Mouse (Mus musculus) cerebellum, adult 2 months (tissue): ENCODE results near the gene Tnni2. TPM values are rescaled to one million over a fixed set of nuclear protein-coding genes. Genes with fewer than 3 reads are reported as not detected.
A peak's percentile ranks its signal among the peaks of the same experiment; 100 is the strongest.

Experiments used
- DNase-seq, 2 experiments: peaks; one replicate each; pipeline ENCODE4 v3.0.0; 2021
- H3K27ac ChIP-seq: fragments of 200-500 bp; 2 replicates; pipeline ENCODE4 v1.5.1; 2012; ENCODE audit warnings: low read length, control low read depth, inconsistent platforms; ENCODE audit not compliant: insufficient read depth
- H3K27me3 ChIP-seq: fragments of 200-500 bp; 2 replicates; pipeline ENCODE4 v1.6.1; 2012; ENCODE audit warnings: inconsistent platforms, mild to moderate bottlenecking, low read length, moderate library complexity; ENCODE audit not compliant: control insufficient read depth, insufficient read depth
- H3K4me1 ChIP-seq: fragments of 200-500 bp; 2 replicates; pipeline ENCODE4 v1.6.1; 2011; ENCODE audit warnings: low read length; ENCODE audit not compliant: control insufficient read depth, insufficient read depth
- H3K4me3 ChIP-seq: fragments of 200-500 bp; replicated peaks from 2 replicates; pipeline ENCODE3; 2011; ENCODE audit warnings: mild to moderate bottlenecking, low read depth, low read length, control low read depth; ENCODE audit not compliant: insufficient read depth
- CTCF ChIP-seq: fragments of 200-500 bp; IDR thresholded peaks from 2 replicates; pipeline ENCODE4 v1.5.1; 2011; ENCODE audit warnings: low read depth, mild to moderate bottlenecking, control low read depth, low read length, moderate library complexity, borderline replicate concordance; ENCODE audit not compliant: insufficient read depth
- POLR2A ChIP-seq: fragments of 200-500 bp; IDR thresholded peaks from 2 replicates; pipeline ENCODE4 v1.6.1; 2011; ENCODE audit warnings: low read length, control low read depth, borderline replicate concordance; ENCODE audit not compliant: insufficient read depth
- WGBS: fragments of 180-500 bp; shearing (Covaris S2); methylation state at CpG from one replicate; pipeline ENCODE4 v1.1.7; 2018; 5-methylcytosine and 5-hydroxymethylcytosine counted together
- polyA plus RNA-seq: library from polyadenylated mRNA; depleted of rRNA; stranded (reverse); fragments of >200 nt; gene quantifications from 2 replicates; pipeline ENCODE4 v1.2.3, GENCODE M21; 2012

The Tnni2 gene
- polyA plus RNA-seq, 1 experiment, result 0.52 TPM

DNA sequence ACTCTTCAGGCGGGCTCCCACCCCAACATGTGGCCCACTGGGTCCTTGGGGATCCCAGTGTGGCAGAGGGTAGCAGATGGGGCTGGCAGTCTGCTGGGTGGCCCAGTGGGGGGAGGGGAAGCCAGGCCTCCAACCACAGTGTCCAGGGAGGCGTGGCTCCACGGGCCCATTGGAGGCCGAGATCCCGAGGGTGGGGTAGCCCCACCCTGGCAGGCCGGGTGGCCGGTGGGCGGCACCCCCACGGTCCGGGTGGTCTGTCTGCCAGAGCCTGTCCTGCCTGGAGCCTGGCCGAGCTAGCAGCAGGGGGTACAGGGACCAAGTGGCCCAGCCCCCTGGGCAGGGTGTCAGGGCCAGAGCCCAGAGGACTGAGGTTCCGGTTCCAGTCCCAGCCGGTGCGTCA is 33.2 kb downstream of the Tnni2 start:
- no peak for DNase-seq
- no peak overlapping the region for H3K4me3 ChIP-seq
- TF ChIP-seq POLR2A (no peak), CTCF (no peak)
- H3K27me3 ChIP-seq, result no peaks in the 10 kb centered on the region
- peaks cover 29% of the 10 kb centered on the region for H3K4me1 ChIP-seq
- H3K27ac ChIP-seq, result no peak overlapping the region
- 64% methylated on average over 14 of the region's 14 CpGs for WGBS

DNA sequence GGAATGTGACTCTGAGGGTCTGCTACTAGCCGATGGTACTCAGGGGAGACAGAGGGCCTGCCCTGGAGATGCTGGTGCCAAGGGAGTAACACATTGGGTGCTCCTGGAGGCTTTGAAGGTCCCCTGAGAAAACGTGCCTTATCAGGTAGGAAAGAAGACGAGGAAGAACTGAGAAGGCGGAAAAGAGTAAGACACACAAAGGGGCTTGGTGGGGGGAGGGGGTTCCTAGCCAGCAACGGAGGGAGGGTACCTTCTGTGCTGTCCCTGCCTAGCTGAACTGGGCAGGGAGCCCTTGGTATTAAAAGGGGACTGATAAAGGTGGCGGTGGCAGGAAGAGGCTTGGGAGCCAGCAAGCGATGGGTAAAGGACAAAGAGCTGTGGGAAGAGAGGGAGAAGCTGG is 34.0 kb downstream of the Tnni2 start:
- H3K27me3 ChIP-seq, result no peaks in the 10 kb centered on the region
- H3K27ac ChIP-seq, result no peak overlapping the region
- H3K4me1 ChIP-seq, result peaks cover 29% of the 10 kb centered on the region
- H3K4me3 ChIP-seq, result no peak overlapping the region
- no peak for TF ChIP-seq POLR2A
- no peak for TF ChIP-seq CTCF
- WGBS, result 63% methylated on average over 7 of the region's 7 CpGs
- DNase-seq, result no peak

GRCm38 (mm10) chr7:142476271-142476670 is 34.7 kb downstream of the Tnni2 start:
- no peak for DNase-seq
- Histone ChIP-seq H3K4me3 (no peak overlapping the region), H3K27me3 (no peaks in the 10 kb centered on the region), H3K27ac (no peak overlapping the region), H3K4me1 (peaks cover 29% of the 10 kb centered on the region)
- TF ChIP-seq CTCF (no peak), POLR2A (no peak)
- 92% methylated on average over 5 of the region's 5 CpGs for WGBS

- no peak for TF ChIP-seq CTCF
- no peak for TF ChIP-seq POLR2A
- H3K27ac ChIP-seq, result no peak overlapping the region
- WGBS, result 14% methylated on average over 13 of the region's 13 CpGs
- no peak overlapping the region for H3K4me3 ChIP-seq
- H3K4me1 ChIP-seq, result peaks cover 24% of the 10 kb centered on the region
- H3K27me3 ChIP-seq, result no peaks in the 10 kb centered on the region
- peak; percentile 41 to 55 for DNase-seq
These were observed 35.3 kb downstream of the Tnni2 start for GRCm38 (mm10) chr7:142476795-142477452.

GRCm38 (mm10) chr7:142478001-142478400 is 36.4 kb downstream of the Tnni2 start:
- no peaks in the 10 kb centered on the region for H3K27me3 ChIP-seq
- no peak overlapping the region for H3K27ac ChIP-seq
- no peak overlapping the region for H3K4me3 ChIP-seq
- TF ChIP-seq CTCF (no peak), POLR2A (no peak)
- 96% methylated on average over 6 of the region's 6 CpGs for WGBS
- H3K4me1 ChIP-seq, result peaks cover 14% of the 10 kb centered on the region
- DNase-seq, result no peak

- DNase-seq, result no peak
- Histone ChIP-seq H3K27me3 (no peaks in the 10 kb centered on the region), H3K27ac (no peak overlapping the region), H3K4me3 (no peak overlapping the region), H3K4me1 (peaks cover 9% of the 10 kb centered on the region)
- WGBS, result 84% methylated on average over 2 of the region's 2 CpGs
- TF ChIP-seq CTCF, result no peak
- no peak for TF ChIP-seq POLR2A
These were observed 37.0 kb downstream of the Tnni2 start for GRCm38 (mm10) chr7:142478574-142478973.

GRCm38 (mm10) chr7:142479307-142479706 is 37.7 kb downstream of the Tnni2 start:
- Histone ChIP-seq H3K4me3 (no peak overlapping the region), H3K27ac (no peak overlapping the region), H3K4me1 (peaks cover 9% of the 10 kb centered on the region), H3K27me3 (no peaks in the 10 kb centered on the region)
- no peak for DNase-seq
- TF ChIP-seq CTCF, result no peak
- no peak for TF ChIP-seq POLR2A

DNA sequence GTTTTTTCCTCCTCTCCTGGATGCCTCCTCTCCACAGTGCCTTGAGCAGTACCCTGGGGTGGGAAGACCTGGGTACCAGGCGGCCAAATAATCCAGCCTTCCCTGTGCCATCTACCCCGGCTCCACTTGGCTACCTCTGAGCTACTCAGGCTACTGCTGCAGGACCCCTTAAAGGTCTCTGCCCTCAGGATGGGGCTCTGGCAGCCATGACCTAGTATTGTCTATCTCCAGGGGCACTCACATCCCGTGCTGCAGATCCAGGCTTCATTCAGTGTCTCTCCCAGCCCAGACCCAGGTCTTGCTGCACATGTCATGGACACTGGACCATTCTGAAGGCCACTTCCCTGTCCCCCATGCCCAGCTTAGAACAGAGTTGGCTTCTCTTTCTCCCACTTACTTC is 38.3 kb downstream of the Tnni2 start:
- H3K4me3 ChIP-seq, result no peak overlapping the region
- peaks cover 9% of the 10 kb centered on the region for H3K4me1 ChIP-seq
- H3K27me3 ChIP-seq, result no peaks in the 10 kb centered on the region
- no peak for DNase-seq
- no peak for TF ChIP-seq CTCF
- TF ChIP-seq POLR2A, result no peak
- no peak overlapping the region for H3K27ac ChIP-seq
- 94% methylated on average over 3 of the region's 3 CpGs for WGBS
